Mouse (Mus musculus) myocyte (in vitro differentiated cells): Measurements from ENCODE around the gene Myo5a. TPM values are rescaled to one million over a fixed set of nuclear protein-coding genes. Genes with fewer than 3 reads are reported as not detected.
A peak's percentile ranks its signal among the peaks of the same experiment; 100 is the strongest.

Experiments
- H3K27me3 ChIP-seq: one replicate; pipeline ENCODE4 v1.6.1; 2011; ENCODE audit not compliant: control insufficient read depth, insufficient read depth, insufficient read length
- H3K36me3 ChIP-seq: one replicate; pipeline ENCODE4 v1.6.1; 2011; ENCODE audit not compliant: control insufficient read depth, insufficient read depth
- H3K4me2 ChIP-seq: one replicate; pipeline ENCODE4 v1.6.1; 2011; ENCODE audit warnings: low read depth, control low read depth
- H3K4me3 ChIP-seq: one replicate; pipeline ENCODE4 v1.5.1; 2011; ENCODE audit warnings: mild to moderate bottlenecking, control low read depth, moderate library complexity
- H3K79me2 ChIP-seq: one replicate; pipeline ENCODE4 v1.6.1; 2011; ENCODE audit not compliant: control insufficient read depth, insufficient read depth
- H3ac ChIP-seq: one replicate; pipeline ENCODE4 v1.6.1; 2011; ENCODE audit not compliant: control insufficient read depth, insufficient read length
- CEBPB ChIP-seq: IDR thresholded peaks from 2 replicates; pipeline ENCODE4 v1.6.1; 2011; ENCODE audit warnings: mild to moderate bottlenecking, moderate library complexity; ENCODE audit not compliant: poor library complexity, insufficient read depth, severe bottlenecking
- E2F4 ChIP-seq: IDR thresholded peaks from one replicate; pipeline ENCODE4 v1.6.1; 2011; ENCODE audit warnings: mild to moderate bottlenecking, control low read depth, moderate library complexity; ENCODE audit not compliant: insufficient read depth
- MAX ChIP-seq: IDR thresholded peaks from one replicate; pipeline ENCODE4 v1.6.1; 2011; ENCODE audit warnings: low read depth, mild to moderate bottlenecking, control low read depth
- MYOD1 ChIP-seq, 3 experiments: IDR thresholded peaks; one replicate each; pipeline ENCODE4 v1.6.1; 2011; ENCODE audit warnings: control low read depth in 2 of 3, low read depth in 2 of 3, mild to moderate bottlenecking in 2 of 3, moderate library complexity in 1 of 3; ENCODE audit not compliant: insufficient read length in 2 of 3, control insufficient read depth in 1 of 3
- MYOG ChIP-seq, 3 experiments: IDR thresholded peaks; one replicate each; pipeline ENCODE4 v1.6.1; 2011; ENCODE audit warnings: control low read depth in 2 of 3, low read depth in 2 of 3, mild to moderate bottlenecking in 2 of 3; ENCODE audit not compliant: insufficient read length in 2 of 3, control insufficient read depth in 1 of 3, insufficient read depth in 1 of 3
- POLR2A ChIP-seq: IDR thresholded peaks from one replicate; pipeline ENCODE4 v1.6.1; 2011; ENCODE audit warnings: low read depth, mild to moderate bottlenecking, control low read depth, moderate library complexity; ENCODE audit not compliant: insufficient read length
- POLR2AphosphoS2 ChIP-seq: IDR thresholded peaks from one replicate; pipeline ENCODE4 v1.6.1; 2011; ENCODE audit warnings: low read depth, control low read depth; ENCODE audit not compliant: insufficient read length
- REST ChIP-seq: IDR thresholded peaks from one replicate; pipeline ENCODE4 v1.6.1; 2011; ENCODE audit warnings: mild to moderate bottlenecking, control low read depth, moderate library complexity; ENCODE audit not compliant: insufficient read depth, insufficient read length
- SRF ChIP-seq: IDR thresholded peaks from one replicate; pipeline ENCODE4 v1.6.1; 2011; ENCODE audit warnings: low read depth; ENCODE audit not compliant: control insufficient read depth, insufficient read length
- TCF12 ChIP-seq: IDR thresholded peaks from one replicate; pipeline ENCODE4 v1.6.1; 2011; ENCODE audit warnings: mild to moderate bottlenecking, control low read depth; ENCODE audit not compliant: poor library complexity, insufficient read depth, severe bottlenecking
- TCF3 ChIP-seq: IDR thresholded peaks from one replicate; pipeline ENCODE4 v1.6.1; 2011; ENCODE audit warnings: low read depth, control low read depth; ENCODE audit not compliant: insufficient read length
- USF1 ChIP-seq: IDR thresholded peaks from one replicate; pipeline ENCODE4 v1.6.1; 2011; ENCODE audit warnings: low read depth, mild to moderate bottlenecking, control low read depth, moderate library complexity
- polyA plus RNA-seq: library from polyadenylated mRNA; unstranded; fragments of >200 nt; fragmentation: generic; extraction: Trizol; gene quantifications from one replicate; pipeline ENCODE4 v1.2.1, GENCODE M21; 2012; ENCODE audit warnings: missing spikeins

The Myo5a gene
- polyA plus RNA-seq, 1 experiment, result 15.4 TPM

GRCm38 (mm10) chr9:75032408-75032807, 38.4 kb upstream of the Myo5a start:
- Histone ChIP-seq H3K36me3 (no peaks in the 10 kb centered on the region), H3ac (no peak overlapping the region), H3K4me2 (no peak overlapping the region), H3K79me2 (no peaks in the 10 kb centered on the region), H3K4me3 (no peak overlapping the region), H3K27me3 (no peaks in the 10 kb centered on the region)
- TF ChIP-seq MYOD1 (IDR thresholded peaks at IDR 0.05; ENCODE audit: control insufficient read depth in 1 of 3, insufficient read length in 2 of 3, low read depth in 2 of 3) (no peak), TCF3 (no peak), POLR2A (no peak), USF1 (no peak), REST (no peak)

DNA sequence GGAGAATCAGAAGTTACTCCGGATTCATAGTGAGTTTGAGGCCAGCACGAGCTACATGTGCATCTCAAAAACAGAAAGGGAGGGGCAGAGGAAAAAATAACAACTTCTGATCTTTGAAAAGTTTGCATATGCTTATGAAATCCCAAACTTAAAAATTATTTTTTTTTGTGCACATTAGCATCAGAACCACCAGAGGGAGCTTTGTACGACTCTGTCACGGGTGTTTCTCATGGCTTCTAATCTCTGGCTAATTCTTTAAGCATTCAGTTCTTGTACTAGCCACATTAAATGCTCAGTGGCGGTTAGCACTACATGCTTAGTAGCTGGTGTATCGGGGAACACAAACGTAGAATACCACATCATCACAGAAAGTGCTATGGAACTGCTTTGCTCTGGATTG, 37.7 kb upstream of the Myo5a start:
- H3K36me3 ChIP-seq, result no peaks in the 10 kb centered on the region
- no peak overlapping the region for H3ac ChIP-seq
- H3K4me2 ChIP-seq, result no peak overlapping the region
- H3K4me3 ChIP-seq, result no peak overlapping the region
- TF ChIP-seq CEBPB (no peak), MYOD1 (IDR thresholded peaks at IDR 0.05; ENCODE audit: control insufficient read depth in 1 of 3, insufficient read length in 2 of 3, low read depth in 2 of 3) (no peak), REST (no peak), USF1 (no peak), TCF3 (no peak), E2F4 (no peak)
- no peaks in the 10 kb centered on the region for H3K27me3 ChIP-seq
- H3K79me2 ChIP-seq, result peaks cover 3% of the 10 kb centered on the region

GRCm38 (mm10) chr9:75034691-75035090, 36.1 kb upstream of the Myo5a start:
- Histone ChIP-seq H3K79me2 (peaks cover 19% of the 10 kb centered on the region), H3ac (no peak overlapping the region), H3K4me3 (no peak overlapping the region), H3K4me2 (no peak overlapping the region), H3K27me3 (no peaks in the 10 kb centered on the region), H3K36me3 (no peaks in the 10 kb centered on the region)
- TF ChIP-seq MAX, result no peak
- no peak for TF ChIP-seq TCF12
- TF ChIP-seq TCF3, result no peak
- TF ChIP-seq MYOG (IDR thresholded peaks at IDR 0.05; ENCODE audit: control insufficient read depth in 1 of 3, insufficient read depth in 1 of 3, insufficient read length in 2 of 3, low read depth in 2 of 3), result no peak
- TF ChIP-seq SRF, result no peak
- TF ChIP-seq USF1, result no peak
- TF ChIP-seq POLR2AphosphoS2, result no peak
- TF ChIP-seq REST, result no peak
- no peak for TF ChIP-seq E2F4
- TF ChIP-seq POLR2A, result no peak
- no peak for TF ChIP-seq CEBPB
- TF ChIP-seq MYOD1 (IDR thresholded peaks at IDR 0.05; ENCODE audit: control insufficient read depth in 1 of 3, insufficient read length in 2 of 3, low read depth in 2 of 3), result no peak

DNA sequence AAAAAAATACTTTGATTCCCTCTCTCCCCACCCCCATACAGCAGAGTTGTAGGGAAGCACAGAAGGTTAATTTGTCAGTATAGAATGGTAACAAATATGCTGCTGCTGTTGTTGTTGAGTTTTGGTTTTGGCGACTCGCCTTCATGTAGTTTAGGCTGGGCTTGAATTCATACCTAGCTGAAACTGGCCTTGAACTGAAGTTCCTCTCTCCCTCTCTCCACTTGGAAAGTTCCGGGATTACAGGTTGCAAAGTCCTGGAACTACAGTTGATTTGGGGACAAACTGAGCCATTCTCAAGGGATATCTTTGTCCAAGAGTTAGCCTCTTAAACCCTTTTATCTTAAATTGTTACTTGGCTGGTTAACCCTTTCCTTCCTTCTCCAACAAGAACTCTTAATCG, 34.9 kb upstream of the Myo5a start:
- TF ChIP-seq MYOG (IDR thresholded peaks at IDR 0.05; ENCODE audit: control insufficient read depth in 1 of 3, insufficient read depth in 1 of 3, insufficient read length in 2 of 3, low read depth in 2 of 3) (no peak), MYOD1 (IDR thresholded peaks at IDR 0.05; ENCODE audit: control insufficient read depth in 1 of 3, insufficient read length in 2 of 3, low read depth in 2 of 3) (no peak), TCF12 (no peak), POLR2AphosphoS2 (no peak), MAX (no peak), CEBPB (no peak), POLR2A (no peak), USF1 (no peak), TCF3 (no peak), SRF (no peak), REST (no peak), E2F4 (no peak)

GRCm38 (mm10) chr9:75037451-75038356, 33.1 kb upstream of the Myo5a start, which contains the start of gene Arpp19:
Gene Arpp19 (plus strand): TSS chr9:75037614.
- no peak for TF ChIP-seq MYOD1 (IDR thresholded peaks at IDR 0.05; ENCODE audit: control insufficient read depth in 1 of 3, insufficient read length in 2 of 3, low read depth in 2 of 3)
- TF ChIP-seq USF1, result no peak
- peak; percentile 75 for TF ChIP-seq POLR2A
- TF ChIP-seq MAX, result no peak
- TF ChIP-seq POLR2AphosphoS2, result peak; percentile 63
- H3ac ChIP-seq, result peak within 1 kb of the TSS; percentile 69
- no peaks in the 10 kb centered on the region for H3K27me3 ChIP-seq
- H3K36me3 ChIP-seq, result no peaks in the 10 kb centered on the region
- peak within 1 kb of the TSS; percentile 75 for H3K4me3 ChIP-seq
- peaks cover 49% of the 10 kb centered on the region for H3K79me2 ChIP-seq
- H3K4me2 ChIP-seq, result peak within 1 kb of the TSS; percentile 85

More for the DNA sequence above, 34.9 kb upstream of the Myo5a start:
- no peaks in the 10 kb centered on the region for H3K36me3 ChIP-seq
- H3K4me2 ChIP-seq, result no peak overlapping the region
- H3K4me3 ChIP-seq, result no peak overlapping the region
- H3K79me2 ChIP-seq, result peaks cover 31% of the 10 kb centered on the region
- no peaks in the 10 kb centered on the region for H3K27me3 ChIP-seq
- H3ac ChIP-seq, result no peak overlapping the region
